Mouse (Mus musculus): ENCODE measurements around the gene Olfr837. TPM values are rescaled to one million over a fixed set of nuclear protein-coding genes. Genes with fewer than 3 reads are reported as not detected.
"Not testable (repeated sequence)": the region's sequence is repeated elsewhere in the genome, so short reads cannot be mapped to it uniquely, and the experiment has no call there.

The Olfr837 gene
- total RNA-seq (2017) = not detected in 2 replicates

GRCm38 (mm10) chr9:19136017-19136416 lies at the start of gene Olfr837:
Olfr837 (plus strand) TSS chr9:19136317.
- ATAC-seq (replicated peaks; ENCODE audit: low read depth, poor library complexity, severe bottlenecking) = no peak

- not testable (repeated sequence) for ATAC-seq (replicated peaks; ENCODE audit: low read depth, poor library complexity, severe bottlenecking)
These were observed 43.0 kb upstream of the Olfr837 start for GRCm38 (mm10) chr9:19092889-19093753.

GRCm38 (mm10) chr9:19097286-19097685 lies 38.8 kb upstream of the Olfr837 start:
- no peak for ATAC-seq (replicated peaks; ENCODE audit: low read depth, poor library complexity, severe bottlenecking)

GRCm38 (mm10) chr9:19120082-19120481 lies 16.0 kb upstream of the Olfr837 start, which contains the start of gene Olfr836:
Olfr836 (plus strand) TSS chr9:19120382.
- no peak for ATAC-seq (replicated peaks; ENCODE audit: low read depth, poor library complexity, severe bottlenecking)

- ATAC-seq (replicated peaks; ENCODE audit: low read depth, poor library complexity, severe bottlenecking) = no peak
These were observed 41.1 kb downstream of the Olfr837 start, which contains the start of gene Olfr839-ps1 for GRCm38 (mm10) chr9:19177212-19177611. Olfr839-ps1 (minus strand) TSS chr9:19177312.

Other genes starting within 250 kb of the Olfr837 start
- gene Olfr832, start 199.2 kb upstream of the Olfr837 start, total RNA-seq (2017) = not detected in 2 replicates
- not detected in 2 replicates for gene Olfr834, start 148.3 kb upstream of the Olfr837 start, total RNA-seq (2017)
- gene Olfr835, start 103.6 kb upstream of the Olfr837 start, total RNA-seq (2017) = not detected in 2 replicates
- not detected in 2 replicates for gene Olfr836, start 15.9 kb upstream of the Olfr837 start, total RNA-seq (2017)
- gene Olfr839-ps1, start 41.0 kb downstream of the Olfr837 start, total RNA-seq (2017) = not detected in 2 replicates
- gene Olfr843, start 115.7 kb downstream of the Olfr837 start, total RNA-seq (2017) = not detected in 2 replicates
- gene Olfr844, start 180.0 kb downstream of the Olfr837 start, total RNA-seq (2017) = not detected in 2 replicates
- gene Olfr845, start 200.1 kb downstream of the Olfr837 start, total RNA-seq (2017) = not detected in 2 replicates
- gene Olfr846, start 227.7 kb downstream of the Olfr837 start, total RNA-seq (2017) = not detected in 2 replicates
- gene Olfr847, start 242.4 kb downstream of the Olfr837 start, total RNA-seq (2017) = not detected in 2 replicates

All from common myeloid progenitor, adult 5-6 weeks (primary cell).